Mouse (Mus musculus): ENCODE measurements around the gene Sema5a. TPM values are rescaled to one million over a fixed set of nuclear protein-coding genes. Genes with fewer than 3 reads are reported as not detected.

The Sema5a gene
- total RNA-seq, 2 experiments from 2014 or later = 15.5 to 18.0 TPM

DNA sequence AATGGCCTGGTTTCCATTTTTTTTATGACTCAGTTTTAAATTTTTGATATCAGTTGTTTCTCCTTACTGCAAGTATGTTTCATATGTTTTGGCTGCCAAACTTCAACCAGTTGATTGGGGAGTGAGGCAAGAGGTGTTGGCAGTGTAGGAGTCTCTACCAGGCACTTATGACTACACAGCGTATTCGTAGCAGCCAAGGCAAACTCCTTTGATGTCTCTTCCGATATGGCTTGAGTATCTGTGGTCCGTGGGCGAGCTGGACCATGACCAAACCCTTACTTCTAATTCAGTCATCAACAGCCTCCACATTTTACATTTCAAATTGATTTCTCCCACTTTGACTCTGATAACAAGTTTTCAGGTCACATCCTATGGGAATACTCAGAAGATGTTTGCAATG, 52.7 kb downstream of the Sema5a start:
- peak; percentile 34 to 35 for DNase-seq (ENCODE audit: low spot score in 2 of 2)

DNA sequence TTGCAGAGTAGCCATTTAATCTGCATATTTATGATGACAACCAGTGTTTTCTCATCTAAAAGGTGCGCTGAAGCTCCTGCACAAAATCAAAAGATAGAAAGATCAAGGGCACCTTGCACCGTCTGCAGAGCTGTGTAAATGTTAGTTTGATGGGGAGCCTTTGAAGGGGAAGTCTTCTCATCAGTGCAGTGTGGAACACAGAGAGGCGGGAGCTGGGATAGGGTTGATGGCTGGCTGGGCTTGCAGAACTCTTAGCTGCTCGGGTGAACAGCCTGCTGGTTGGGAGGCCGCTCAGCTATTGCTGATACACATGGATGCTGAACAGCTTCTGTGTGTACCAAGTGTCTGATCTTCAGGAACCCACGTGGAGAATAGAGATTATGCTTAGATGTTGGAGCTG, 53.9 kb downstream of the Sema5a start:
- no peak for DNase-seq (ENCODE audit: low spot score in 2 of 2)

DNA sequence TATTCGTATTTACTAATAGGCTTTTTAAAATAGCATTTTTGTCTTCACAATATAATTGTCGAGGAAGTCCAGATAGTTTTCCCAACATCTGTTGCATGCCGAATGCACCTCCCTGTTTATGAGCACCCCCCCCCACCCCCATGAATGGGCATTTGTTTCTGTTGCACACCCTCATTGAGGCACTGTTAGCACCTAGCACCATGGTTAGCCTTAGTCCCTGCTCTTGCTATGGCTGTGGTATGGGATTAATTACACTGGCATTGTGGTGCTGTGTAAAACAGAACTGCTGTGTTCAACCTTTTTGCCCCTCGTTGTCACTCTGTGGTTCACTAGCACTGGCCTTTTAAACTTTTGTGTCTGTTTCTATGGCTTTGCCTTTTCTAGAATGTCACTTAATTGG, 56.4 kb downstream of the Sema5a start:
- DNase-seq (ENCODE audit: low spot score in 2 of 2) = no peak

DNA sequence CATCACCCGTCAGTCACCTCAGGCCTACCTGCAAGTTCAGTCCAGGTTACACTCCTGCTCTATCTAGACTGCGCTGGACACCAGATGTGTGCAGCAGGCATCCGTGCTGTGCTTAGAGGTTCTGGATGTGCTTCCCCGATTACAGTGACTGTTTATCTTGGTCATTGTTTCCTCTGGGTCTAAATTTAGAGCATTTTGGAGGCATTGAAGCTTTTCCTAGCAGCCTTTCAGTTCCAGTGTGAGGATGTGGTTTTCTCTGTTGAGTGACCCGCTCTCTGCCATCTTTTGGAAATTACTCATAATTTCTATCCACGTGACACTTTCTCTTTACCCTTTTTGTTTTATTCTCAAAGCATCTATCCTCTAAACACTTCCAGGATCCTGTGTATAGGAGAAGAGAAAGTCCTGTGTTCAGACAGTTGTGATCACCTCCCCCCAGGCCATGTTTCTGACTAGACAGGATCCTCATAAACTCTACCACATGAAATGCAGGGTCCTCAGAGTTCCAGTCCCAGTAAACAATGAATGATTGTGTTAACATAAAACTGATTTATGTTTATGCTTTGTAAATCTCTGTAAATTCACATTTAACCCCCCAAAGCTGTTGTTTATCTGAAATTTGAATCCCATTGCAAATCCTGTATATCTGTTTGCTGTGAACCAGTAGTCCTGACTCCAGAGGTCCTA, 62.1 kb downstream of the Sema5a start:
- DNase-seq (ENCODE audit: low spot score in 2 of 2) = no peak

DNA sequence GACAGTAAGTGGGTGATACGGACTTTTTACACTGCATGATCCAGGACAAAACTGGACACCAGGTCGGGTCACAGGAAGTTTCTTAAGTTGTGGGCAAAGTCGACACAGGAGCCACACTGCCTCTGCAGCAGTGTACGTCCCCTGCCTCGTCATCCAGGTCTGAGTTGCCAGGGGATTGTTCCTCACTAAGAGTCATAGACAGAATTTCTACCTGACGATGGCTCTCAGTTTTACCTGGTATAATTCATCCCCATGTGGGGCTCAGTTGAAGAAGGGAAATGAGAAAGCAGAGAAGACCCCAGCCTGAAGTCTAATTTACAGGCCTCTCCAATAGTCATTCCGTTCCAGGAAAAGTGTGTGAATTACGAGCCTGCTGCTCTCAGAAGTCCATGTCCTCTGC, 66.2 kb downstream of the Sema5a start:
- DNase-seq (ENCODE audit: low spot score in 2 of 2) = no peak

DNA sequence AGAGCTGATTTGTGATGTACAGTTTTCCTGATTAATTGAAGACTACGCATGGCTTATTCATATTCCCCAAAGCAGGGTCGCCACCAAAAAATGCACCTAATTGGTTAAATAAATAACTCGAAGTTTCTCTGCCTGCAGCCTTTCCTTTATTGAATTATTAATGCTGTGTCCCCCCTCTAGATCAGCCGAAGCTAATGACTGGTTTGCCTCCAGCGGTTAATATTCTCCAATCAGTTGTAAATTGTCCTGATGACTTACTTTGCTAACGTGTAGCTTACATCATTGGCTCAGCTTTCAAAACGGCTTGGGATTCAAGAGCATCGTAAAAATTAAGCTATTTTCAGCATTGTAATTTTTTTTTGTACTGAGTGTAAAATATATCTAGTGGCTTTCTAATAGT, 66.7 kb downstream of the Sema5a start:
- DNase-seq (ENCODE audit: low spot score in 2 of 2) = no peak

DNA sequence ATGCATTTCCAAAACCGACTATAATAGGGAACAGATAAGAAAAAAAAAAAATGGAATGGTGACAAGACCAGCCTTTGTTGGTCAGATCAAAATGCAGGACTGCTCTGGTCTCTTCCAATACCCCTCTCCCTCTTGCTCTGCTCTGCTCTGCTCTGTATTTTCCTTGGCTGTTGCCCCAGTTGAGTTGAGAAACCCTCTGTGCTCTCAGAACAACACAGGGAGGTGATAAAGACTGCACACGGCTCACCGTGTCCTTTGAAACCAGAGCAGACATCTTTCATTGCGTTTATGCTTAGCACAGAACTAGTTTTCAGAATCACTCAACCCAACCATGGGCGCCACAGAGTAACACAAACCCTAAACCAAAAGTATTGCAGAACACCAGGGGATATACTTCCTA, 72.5 kb downstream of the Sema5a start:
- no peak for DNase-seq (ENCODE audit: low spot score in 2 of 2)

DNA sequence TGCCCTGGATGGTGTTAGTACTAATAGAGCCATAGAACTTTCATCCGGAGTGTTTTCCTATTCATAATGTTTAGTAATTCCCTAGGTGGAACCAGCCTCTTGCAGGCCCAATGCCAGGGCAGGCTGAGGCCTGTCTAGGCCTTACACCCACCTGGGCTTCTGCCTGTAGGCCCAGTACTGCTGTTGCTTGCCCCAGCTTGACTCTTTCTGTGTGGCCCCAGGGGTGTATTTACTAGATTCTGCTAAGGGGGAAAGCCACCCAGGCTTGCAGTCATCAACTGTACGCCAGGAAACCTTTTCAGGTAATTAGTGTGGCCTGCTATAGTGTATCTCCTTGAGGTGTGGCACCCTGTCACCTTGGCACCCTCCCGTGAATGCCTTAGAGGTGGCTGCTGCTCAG, 76.1 kb downstream of the Sema5a start:
- no peak for DNase-seq (ENCODE audit: low spot score in 2 of 2)

DNA sequence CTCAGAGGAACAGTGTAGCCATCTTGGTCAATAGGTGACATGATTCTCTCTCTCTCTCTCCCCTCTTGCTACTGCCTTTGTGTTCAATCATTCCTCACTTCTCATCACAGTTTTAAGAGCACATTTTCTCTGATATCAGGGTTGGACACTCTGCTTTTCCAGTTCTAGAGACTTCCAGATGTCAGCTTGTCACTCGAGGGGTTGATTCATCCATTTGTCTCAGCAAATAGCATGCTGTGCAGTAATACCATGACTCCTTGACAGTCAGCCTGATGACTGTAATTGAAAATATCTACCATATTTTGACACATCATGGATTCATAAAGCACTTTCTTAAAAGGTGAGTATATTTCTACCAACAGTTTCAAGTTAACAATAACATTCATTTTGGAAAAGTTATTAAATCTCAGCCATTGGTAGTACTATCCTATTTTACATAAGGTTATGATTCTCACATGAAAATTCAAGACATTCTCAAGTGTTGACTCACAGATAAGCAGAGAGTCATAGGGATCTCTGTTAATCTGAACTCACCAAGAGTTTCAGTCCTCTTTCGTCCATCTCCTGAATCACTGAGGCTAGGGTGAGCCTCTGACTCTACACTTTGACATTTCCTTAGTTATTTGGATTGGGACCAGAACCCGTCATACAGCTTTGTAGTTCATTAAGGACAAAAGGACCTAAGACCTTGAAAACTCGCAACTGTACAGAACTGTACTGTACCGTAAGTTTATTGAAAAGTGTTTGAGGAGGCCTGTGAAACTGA, 78.0 kb downstream of the Sema5a start:
- no peak for DNase-seq (ENCODE audit: low spot score in 2 of 2)

DNA sequence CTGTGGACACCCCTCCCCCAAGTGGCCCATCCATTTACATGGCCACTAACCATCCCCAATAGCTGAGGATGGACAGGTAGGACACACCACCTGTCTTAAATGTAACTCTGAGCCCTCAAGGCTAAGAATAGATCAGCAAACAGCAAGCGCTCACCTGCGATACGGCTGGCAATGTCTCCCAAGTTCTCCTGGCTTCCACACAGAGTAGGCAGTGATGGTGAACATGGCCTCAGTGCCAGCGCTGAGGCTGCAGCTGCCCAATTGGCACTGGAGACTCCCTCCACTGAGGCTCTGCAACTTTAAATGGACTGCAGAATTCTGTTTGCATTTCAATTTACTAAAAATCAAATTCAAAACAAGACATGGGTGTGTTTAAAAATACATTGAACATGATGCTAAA, 78.6 kb downstream of the Sema5a start:
- DNase-seq (ENCODE audit: low spot score in 2 of 2) = no peak

DNA sequence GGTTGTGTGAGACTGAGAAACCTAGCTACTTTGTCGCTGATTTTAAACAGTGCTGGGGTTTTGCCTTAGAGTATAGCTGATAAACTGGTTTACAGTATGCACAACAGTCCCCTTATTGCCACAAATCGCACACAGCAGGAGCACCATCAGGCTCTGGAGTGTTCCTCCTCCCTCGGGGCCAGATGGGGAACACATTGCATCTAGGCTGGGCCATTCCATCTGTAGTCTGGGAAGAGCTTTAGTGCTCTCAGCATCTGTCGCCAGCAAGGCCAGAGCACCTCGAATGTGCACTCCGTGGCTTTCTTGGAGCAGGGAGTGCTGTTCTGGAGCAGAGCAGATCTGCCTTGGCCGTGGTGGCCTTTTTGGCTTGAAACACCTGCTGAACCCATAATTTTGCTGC, 79.5 kb downstream of the Sema5a start:
- no peak for DNase-seq (ENCODE audit: low spot score in 2 of 2)

DNA sequence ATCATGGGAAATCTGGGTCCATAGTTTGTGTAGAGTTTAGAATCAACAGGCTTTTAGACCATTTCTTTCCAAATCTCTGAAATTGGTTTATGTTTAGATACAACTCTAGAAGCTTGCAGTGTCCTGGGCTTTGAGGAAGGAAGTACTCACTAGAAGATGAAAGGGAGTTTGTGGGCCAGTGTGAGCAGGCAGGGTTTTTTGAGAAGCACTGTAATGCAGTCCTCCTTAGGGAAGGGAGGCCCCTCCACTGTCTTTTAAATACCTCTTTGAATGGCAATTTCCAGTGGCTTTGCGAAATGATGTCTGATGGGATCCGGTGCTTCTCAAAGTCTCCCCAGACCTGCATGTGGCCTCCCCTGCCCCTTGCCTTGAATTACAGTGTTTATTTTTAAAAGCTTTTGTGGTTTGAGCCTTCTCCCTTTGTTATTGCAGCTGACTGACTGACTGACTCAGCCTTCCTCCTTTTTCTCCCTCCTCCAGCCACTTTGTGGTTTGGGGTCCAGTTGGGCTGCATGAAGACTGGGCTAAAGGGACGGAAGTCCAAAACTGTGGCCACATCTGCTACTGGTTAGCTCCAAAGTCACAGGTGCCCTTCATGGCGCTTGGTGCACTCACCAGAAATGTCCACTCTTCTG, 83.9 kb downstream of the Sema5a start:
- no peak for DNase-seq (ENCODE audit: low spot score in 2 of 2)

DNA sequence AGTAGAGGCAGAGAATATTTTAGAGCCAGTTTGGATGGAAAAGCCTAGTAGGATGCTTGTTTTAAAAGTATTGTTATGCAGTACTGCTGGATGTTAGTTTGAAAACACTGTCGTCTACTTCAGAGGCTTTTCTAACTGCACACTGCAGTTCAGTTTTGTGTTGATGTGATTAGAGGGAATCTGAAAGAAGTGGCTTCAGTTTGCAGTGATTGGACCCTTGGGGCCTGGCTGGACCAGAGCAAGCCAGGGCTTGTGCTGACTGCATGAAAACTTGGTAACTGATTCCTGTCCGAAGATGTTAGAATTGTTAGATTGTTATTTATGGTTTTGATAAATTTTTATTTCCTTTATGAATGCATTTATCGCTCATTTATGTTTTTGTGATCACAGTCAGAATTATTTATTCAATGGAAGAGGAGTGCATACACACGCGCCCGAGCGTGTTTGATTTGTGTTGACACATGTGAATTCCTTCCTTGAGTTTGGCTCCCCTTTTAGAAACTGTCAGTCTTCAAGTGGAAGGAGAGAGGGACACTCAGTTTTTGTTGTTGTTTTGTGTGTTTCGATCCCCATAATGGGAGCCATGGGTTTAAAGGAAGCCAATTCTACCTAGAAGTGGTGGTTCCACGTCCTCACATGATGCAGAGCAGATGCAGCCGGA, 85.2 kb downstream of the Sema5a start:
- DNase-seq (ENCODE audit: low spot score in 2 of 2) = no peak

DNA sequence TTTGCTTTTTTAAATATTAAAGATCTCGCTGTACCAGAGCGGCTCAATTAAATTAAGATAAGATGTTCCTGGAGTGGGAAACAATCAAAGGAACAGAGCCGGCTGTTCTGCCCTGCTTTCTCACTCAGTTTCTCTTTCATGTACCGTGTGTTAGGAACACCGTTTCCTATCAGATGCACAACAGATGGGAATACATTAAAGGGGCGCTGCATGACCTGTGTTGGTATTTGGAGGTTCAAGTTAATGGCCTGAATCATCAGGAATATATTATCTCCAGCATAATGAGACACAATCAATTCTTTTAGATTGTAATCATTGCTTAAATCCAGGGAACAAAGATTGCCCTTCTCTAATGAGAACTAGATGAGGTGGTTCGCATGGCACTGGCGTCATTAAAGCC, 85.8 kb downstream of the Sema5a start:
- no peak for DNase-seq (ENCODE audit: low spot score in 2 of 2)

DNA sequence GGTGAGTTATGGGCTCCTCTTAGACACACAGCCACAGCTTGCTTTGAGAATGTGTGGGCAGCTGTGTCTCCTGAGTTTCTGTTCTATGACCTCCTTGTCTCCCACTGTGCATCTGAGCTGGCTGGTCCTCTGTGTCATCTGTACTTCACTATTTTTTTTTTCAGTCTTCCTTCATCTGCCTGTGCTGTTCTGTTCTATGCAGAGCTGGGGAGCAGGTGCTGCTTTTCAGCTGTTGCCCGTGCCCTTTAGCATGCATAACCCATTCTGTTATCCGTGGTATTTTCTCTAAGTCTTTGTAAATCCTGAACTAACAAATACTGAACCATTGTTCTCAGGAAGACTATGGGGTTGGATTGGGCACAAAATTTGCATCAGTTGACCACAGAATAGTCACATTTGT, 86.4 kb downstream of the Sema5a start:
- no peak for DNase-seq (ENCODE audit: low spot score in 2 of 2)

DNA sequence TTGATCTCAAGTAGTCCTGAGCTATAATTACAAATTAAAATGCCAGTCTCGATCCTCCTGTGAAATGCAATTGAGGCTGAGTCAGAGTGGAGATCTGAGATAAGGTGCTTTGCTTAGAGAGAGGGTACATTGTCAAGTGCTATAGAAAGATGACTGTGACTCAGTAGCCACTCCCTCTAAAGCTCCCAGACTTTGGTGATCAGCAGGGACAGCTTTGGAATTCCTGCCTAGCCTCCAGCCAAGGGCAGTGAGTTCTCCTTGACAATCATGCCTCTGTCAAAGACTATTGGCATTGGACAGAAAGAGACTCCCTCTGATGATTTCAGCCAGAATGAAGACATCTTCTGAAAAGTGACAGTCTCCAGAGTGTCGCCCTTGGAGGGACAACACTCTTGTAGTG, 88.8 kb downstream of the Sema5a start:
- no peak for DNase-seq (ENCODE audit: low spot score in 2 of 2)

DNA sequence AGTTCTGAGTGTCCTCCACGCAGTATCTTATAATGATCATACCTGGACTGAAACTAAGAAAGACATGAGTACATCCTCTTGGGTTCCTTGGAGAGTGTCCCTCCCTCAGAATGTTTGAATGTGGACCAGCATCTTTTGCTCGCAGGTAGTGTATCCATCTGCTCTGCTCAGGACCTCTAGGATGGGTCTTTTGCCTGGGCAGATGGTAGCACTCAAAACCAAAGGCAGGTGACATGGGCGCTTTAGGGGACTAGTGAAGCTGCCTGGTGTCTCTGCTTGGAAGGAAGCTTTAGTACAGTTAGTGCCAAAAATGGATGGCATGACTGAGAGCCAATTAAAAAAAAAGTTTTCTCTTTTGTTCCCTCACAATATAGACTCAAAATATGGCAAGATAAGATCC, 93.2 kb downstream of the Sema5a start:
- no peak for DNase-seq (ENCODE audit: low spot score in 2 of 2)

DNA sequence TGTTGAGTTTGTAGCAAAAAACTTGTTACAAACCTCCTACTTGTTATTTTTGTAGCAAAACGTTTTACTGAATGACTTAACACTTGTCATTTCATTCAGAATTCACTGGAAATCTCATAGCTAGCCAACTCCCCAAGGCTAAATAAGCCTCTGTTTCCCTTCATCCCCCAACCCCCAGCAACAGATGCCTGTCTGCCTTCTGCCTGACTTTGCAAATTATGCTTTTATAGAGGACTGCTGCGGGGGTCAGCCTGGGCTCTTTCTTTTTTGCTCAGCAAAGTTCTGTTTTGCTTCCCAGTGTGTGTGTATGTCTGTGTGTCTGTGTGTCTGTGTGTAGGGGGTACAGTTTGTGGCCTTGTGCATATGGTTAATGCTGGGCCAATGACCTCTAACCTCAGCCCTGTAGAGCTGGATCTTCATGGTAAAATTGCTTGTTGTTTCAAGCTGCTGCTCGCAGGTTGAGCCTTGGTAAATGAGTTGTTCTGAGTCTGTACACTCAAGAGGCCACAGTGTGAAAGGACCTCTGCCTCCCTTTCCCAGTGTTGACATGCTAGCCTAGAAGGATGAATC, 94.2 kb downstream of the Sema5a start:
- DNase-seq (ENCODE audit: low spot score in 2 of 2) = no peak

DNA sequence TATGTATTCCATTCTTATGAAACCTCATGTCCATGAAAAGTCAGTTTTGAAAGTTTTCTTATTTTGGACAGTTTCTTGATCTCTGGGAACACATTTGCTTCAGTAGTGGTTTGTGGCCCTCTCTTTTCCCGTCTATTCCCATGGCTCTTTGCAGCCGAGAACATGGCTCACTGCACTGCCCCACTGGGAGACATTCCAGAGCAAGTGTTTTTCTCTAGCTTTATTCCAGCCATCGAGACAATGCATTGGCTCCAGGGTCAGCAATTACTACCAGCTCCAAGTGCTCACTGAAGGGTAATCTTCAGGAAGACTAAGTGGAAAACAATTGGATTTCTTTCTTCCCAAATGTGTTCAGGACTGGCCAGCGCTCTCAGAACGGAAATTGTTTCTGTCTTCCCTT, 94.8 kb downstream of the Sema5a start:
- DNase-seq (ENCODE audit: low spot score in 2 of 2) = no peak

DNA sequence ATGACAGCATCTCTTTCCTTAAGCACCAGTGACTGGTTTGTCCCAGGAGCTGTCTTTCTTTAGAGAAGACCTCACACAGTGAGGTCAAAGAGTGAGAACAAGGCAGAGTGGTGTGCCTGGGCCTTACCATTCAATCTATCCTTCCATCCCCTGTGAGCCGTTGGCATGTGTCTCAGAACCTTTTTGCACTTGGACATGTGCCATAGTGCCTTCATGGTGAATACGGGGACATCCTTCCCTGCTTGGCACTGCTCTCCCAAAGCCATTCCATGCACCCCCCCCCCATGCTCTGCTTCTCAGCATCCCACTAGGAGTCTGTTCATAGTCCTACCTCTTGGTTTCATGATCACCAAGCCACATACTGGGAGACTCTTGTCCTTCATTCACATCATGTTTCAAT, 96.8 kb downstream of the Sema5a start:
- no peak for DNase-seq (ENCODE audit: low spot score in 2 of 2)

DNA sequence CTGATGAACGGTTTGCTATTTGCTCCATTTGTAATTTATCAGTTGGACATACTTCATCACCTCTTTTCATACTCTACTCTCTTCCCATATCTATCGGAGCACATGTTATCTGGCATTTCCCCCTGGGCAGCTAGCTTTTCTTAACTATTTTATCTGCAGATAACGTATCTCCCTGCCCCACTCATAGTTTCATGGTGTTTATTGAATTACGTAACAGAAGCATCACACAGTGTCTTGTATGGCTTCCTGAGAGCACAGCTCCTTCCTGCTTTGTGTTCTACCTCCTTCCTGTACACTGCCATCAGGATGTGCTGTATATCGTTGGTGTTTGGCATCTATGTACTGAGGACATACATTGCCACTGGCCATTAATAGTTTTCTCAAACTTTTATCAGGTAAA, 98.9 kb downstream of the Sema5a start:
- DNase-seq (ENCODE audit: low spot score in 2 of 2) = no peak

DNA sequence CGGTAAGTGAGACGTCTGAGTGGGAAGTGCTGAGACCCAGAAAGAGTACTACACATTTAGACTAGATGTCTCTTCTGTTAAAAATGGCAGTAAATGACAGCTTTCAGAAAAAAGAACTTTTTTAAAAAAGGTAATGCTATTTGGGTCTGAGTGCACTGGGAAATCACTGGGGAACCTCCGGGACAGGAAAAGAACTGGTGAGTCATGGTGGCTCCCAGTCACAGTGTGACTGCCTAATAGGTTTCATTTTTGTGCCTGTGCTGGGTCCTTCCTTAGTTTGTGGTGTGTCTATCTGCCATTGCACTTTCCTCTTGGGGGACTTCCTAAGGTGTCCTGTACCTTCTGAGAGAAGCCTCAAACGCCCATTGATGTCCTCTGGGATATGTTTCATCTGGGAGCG, 102.7 kb downstream of the Sema5a start:
- DNase-seq (ENCODE audit: low spot score in 2 of 2) = no peak

Data from left cerebral cortex, adult 18-20 months (tissue).